Mouse (Mus musculus) T-cell, adult 2 months (primary cell): Measurements from ENCODE around the gene Pa2g4.
A peak's percentile ranks its signal among the peaks of the same experiment; 100 is the strongest.
"Not testable (repeated sequence)": the region's sequence is repeated elsewhere in the genome, so short reads cannot be mapped to it uniquely, and the experiment has no call there.

Experiments used
- DNase-seq: peaks from one replicate; pipeline ENCODE4 v3.0.0; 2022; ENCODE audit warnings: low spot score

Gene Pa2g4

DNA sequence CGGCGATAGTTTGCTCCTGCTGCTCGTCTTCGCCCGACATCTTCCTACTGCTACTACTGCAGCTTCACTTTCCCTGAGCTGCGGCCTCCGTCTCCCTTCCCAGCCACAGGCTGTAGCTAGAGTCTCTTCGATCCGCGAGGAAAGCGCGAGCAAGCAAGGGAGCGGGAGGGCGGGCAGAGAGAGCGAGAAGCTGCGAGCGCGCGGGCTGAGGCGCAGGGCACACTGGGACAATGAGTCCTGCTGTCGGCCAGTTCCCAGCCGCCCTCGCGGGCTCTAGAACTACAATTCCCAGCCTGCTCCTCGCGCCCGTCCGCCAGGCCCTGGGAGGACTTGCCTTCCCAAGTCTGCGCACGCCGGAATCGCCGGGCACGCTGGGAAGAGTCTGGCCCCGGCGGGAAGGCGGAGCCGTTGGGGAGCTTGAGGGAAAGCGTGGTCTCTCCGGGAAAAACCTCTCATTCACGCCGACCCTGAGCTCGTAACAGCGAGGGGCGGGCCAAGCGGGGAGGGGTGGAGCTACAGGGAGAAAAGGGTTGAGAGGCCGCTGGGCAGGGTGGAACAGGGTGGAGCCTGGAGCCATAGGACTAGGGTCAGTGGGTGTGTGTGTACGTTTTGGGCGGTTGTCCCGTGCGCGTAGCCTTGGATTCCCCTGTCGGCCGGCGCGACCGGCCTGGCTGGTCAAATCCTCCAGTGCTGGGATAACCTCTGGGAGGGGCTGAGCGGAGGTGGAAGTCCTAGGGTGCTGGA is at the start of gene Pa2g4:
Gene Pa2g4, minus strand, starts transcription at position 200 of the 744 bp plus-strand sequence.
- peak; percentile 93 for DNase-seq

GRCm38 (mm10) chr10:128614934-128615333 is 49.1 kb upstream of the Pa2g4 start:
- DNase-seq, result no peak

GRCm38 (mm10) chr10:128613820-128614219 is 48.0 kb upstream of the Pa2g4 start:
- not testable (repeated sequence) for DNase-seq

DNA sequence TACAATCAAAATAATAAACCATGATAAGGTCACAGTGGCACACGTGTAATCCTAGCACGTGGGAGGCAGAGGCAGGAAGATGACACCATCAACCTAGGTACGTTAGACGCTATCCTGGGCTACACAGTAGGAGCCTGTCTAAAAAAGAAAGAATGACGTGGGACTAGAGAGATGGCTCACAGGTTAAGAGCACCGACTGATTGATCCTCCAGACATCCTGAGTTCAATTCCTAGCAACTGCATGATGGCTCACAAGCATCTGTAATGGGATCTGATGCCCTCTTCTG is 47.3 kb upstream of the Pa2g4 start:
- DNase-seq, result peak; percentile 31

DNA sequence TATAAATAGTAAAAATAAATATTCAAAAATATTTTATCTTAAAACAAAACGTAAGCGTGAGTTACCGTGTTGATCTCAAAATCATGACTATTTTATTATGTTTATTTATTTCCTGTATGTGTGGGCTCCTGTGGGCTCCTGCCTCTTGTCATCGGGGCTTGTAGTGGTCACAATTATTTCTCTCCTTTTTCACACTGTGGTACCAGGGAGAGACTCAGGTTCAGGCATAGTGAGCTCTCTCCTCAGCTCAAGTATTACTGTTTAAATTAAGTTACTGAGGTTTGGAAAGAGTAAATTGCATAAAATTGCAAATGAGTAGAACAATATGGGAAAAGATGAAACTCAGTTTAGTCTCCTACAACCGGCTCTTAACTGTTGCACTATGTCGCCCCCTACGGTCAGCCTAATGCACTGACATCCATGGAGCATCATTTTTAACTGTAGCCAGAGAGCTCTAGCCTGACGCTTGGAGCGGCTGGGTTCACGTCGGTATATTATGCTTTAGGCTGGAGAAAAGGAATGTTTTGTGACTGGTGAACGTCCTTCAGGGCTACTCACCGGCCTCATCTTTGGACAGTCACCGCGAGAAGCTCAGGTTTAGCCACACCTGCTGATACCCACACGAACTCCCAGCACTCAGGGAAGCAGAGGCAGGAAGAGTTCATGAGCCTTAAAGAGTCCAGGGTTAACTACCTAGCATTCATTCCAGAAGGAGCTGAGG is 46.8 kb upstream of the Pa2g4 start:
- DNase-seq, result peak; percentile 74

- DNase-seq, result no peak
Measured at GRCm38 (mm10) chr10:128606483-128606882, 40.7 kb upstream of the Pa2g4 start.

DNA sequence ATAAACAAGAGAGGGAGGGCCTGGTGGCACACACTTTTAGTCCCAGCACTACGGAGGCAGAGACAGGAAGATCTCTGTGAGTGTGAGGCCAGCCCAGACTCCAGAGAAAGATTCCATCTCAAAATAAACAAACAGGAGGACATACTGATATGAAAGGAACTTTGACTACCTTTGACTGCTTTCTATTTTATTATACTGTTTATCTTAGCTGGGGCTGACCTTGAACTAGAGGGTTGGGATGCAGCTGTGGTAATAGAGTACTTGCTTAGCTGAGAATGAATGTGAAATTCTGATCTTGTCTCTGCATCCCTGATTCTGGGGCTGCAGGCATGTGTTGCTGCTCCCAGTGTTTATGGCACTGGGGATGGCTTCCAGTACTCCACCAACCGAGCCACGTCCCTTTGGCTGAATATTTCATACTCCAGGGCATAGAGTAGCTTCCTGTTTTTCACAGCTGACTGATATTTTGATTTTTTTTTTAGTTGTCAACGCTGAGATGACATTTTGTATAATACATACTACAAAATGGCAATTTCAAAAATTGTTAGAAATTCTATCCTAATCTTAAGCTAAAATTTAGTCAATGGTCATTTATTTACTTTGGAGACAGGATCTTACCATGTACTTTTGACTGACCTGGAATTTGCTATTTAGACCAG is 36.8 kb upstream of the Pa2g4 start:
- no peak for DNase-seq

DNA sequence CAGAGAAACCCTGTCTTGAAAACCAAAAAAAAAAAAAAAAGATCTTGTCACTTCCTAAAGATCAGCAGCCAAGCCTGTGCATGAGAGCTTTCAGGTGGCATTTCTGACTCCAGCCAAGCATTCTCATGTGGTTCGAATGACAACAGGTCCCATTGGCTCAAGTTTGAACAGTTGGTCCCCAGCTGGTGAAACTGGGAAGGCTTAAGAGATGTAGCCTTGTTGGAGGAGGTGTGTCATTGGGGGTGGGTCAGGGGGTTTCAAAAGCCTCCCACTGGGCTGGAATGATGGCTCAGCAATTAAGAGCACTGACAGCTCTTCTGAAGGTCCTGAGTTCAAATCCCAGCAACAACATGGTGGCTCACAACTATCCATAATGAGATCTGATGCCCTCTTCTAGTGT is 35.7 kb upstream of the Pa2g4 start:
- DNase-seq, result no peak

GRCm38 (mm10) chr10:128598476-128598875 is 32.7 kb upstream of the Pa2g4 start:
- DNase-seq, result no peak

DNA sequence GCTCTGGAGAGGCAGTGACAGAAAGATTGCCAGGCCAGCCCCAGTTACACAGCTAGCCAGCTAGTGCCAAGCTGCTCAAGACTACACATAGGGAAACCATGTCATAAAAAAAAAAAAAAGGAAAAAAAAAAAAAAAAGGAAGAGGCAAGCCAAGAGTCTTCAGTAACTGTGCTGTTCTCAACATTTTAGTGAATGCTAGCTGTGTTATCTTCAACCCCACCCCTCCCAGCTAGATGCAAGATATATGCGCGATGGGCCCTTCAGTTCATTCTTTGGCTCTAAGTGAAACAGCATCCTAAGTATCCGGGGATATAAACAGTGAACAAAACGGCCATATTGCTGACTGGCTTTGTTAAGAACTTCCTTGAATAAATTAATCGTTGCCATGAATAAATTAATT is 27.0 kb upstream of the Pa2g4 start:
- no peak for DNase-seq

DNA sequence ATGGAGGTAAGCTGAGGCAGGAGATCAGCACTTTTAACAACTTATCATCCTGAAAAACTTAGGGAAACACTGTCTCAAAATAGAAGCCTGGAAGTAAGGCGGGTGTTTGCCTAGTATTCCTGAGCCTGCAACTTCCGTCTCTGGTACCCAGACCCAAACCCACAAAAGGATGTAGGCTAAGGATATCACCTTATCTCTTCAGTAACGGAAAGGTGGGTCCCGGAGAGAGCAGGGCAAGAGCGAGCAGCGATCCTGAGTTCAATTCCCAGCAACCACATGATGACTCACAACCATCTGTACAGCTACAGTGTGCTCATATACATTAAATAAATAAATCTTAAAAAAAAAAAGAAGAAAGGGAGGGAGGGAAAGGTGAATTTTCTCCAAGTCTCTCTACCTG is 25.6 kb upstream of the Pa2g4 start:
- no peak for DNase-seq

DNA sequence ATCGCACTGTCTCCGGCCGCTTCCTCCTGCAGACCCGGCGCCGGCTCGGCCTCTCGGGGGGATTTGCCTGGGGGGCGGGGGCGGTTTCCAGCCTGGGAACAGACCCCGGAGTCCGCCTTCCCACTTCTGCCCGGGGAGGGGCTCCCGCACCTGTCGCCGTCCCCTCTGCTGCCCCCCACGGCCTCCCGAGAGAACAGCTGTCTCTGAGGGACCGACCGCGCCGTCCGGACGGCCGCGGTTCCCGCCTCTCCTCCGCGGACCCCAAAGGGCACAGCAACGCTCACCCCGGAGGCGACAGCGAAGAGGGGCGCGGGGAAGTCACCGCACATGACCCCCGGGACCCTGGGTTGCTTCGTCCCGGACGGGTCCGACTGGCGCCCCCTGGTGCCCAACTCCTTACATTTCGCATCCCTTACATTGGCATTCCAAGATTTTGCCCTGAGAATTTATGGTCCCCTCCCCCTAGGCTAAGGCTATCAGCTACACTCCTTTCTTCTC is 24.5 kb upstream of the Pa2g4 start:
- DNase-seq, result peak; percentile 12

DNA sequence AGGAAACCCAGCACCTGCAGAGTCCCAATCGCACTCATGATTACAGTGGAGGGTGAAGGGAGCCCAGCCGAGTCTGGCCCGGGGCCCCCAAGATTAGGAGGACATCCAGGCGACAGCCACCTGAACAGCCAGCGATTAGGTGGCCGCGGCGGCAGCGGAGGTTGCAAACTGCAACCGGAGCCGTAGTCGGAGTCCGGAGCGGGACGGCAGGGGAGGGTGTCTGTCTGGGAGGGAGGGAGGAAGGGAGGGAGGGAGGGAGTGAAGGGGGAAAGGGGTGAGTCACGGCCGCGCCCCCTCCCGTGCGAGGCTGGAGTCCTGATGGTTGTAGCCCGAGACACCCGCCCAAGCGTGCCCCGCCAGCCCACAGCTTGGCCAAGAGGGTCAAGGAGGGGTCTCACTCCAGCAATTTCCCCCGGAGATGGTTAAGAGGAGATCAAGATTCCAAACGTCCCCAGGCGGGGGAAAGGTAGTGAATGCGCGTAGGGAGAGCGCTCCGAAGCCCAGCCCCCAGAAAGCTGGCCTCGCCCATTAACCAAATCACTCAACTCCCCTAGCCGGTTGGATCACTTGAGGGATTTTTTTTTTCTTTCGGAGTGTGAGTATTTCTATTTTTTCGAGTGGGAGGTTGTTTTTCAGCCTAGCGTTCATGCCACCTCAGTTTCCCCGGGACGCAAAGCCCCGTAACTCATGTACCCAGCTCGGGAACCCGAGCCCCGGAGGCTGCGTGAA is 23.8 kb upstream of the Pa2g4 start, which contains the start of gene Erbb3:
Gene Erbb3, minus strand, starts transcription at position 189 of the 729 bp plus-strand sequence.
- peak; percentile 25 for DNase-seq

GRCm38 (mm10) chr10:128588775-128589463 is 23.1 kb upstream of the Pa2g4 start:
- no peak for DNase-seq

GRCm38 (mm10) chr10:128588136-128588535 is 22.3 kb upstream of the Pa2g4 start:
- no peak for DNase-seq

DNA sequence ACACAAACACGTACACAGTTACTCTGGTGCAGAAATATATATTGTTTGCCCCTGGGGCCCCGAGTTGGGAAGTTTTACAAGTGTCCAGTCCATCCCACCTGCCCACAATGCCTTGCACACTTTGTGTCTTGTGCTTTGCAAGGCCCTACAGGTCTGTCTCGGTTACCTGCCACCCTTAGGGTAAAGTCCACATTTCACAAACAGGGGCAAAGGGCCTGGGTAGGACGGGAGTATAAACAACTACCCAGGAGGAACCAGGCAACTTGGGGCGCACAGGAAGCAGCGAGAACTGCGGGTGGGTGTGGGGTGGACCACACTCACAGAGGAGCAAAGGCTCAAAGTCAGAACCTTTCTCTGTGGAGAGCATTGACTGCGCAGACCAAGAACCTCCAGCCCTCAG is 21.9 kb upstream of the Pa2g4 start:
- no peak for DNase-seq

GRCm38 (mm10) chr10:128587120-128587519 is 21.3 kb upstream of the Pa2g4 start:
- no peak for DNase-seq

DNA sequence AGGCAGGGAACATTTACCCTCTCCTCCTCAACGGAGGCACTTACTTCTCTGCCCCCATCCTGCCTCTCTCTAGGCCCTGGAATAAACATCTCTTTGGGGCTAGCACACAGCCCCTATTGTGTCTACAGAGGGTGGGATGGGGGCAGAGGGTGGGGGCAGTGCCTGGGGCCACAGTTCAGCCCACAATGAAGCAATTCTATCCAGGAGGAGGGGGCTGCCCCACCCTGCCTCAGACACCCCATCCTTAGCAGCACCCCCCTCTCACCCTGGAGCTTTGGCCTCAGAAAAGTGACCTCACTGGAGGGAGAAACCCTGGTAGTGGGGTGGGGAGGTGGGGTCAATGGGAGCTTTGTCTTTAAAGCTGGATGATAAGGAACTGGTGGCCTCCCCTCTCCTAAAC is 20.8 kb upstream of the Pa2g4 start:
- DNase-seq, result no peak

GRCm38 (mm10) chr10:128584386-128584785 is 18.6 kb upstream of the Pa2g4 start:
- DNase-seq, result no peak

- DNase-seq, result no peak
Measured at GRCm38 (mm10) chr10:128583644-128584043, 17.9 kb upstream of the Pa2g4 start.

- DNase-seq, result no peak
Measured at GRCm38 (mm10) chr10:128579731-128580130, 13.9 kb upstream of the Pa2g4 start.

DNA sequence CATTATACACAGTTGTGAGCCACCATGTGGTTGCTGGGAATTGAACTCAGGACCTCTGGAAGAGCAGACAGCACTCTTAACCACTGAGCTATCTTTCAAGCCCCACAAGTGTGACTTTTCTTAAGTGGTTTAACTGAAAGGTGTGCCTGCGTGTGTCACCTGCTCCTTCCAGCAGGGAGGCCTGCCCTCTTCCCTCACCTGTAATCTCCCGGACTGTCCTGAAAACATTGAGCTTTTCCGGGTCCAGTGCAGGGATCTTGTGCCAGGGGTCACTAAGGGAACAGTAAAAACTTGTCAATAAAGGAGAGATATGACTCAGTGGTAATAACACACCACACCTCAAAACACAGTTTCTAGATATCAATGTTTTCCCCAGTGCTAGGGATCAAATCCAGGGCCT is 13.5 kb upstream of the Pa2g4 start:
- no peak for DNase-seq
